Mouse (Mus musculus) left cerebral cortex, postnatal 10 days (tissue): ENCODE measurements around the gene Cyp2c39. TPM values are rescaled to one million over a fixed set of nuclear protein-coding genes. Genes with fewer than 3 reads are reported as not detected.
"Not testable (repeated sequence)": the region's sequence is repeated elsewhere in the genome, so short reads cannot be mapped to it uniquely, and the experiment has no call there.

Source experiments
- DNase-seq, 2 experiments: peaks; one replicate each; pipeline ENCODE4 v3.0.0; 2021 to 2022; ENCODE audit warnings: low spot score in 2 of 2, mixed read lengths in 1 of 2; ENCODE audit errors: extremely low spot score in 1 of 2
- intact Hi-C: fragments of 180-260 bp; cut with DNase I; formaldehyde crosslinking; loops from one replicate; pipeline ENCODE4 v1.15.1; 2025
- total RNA-seq, 2 experiments: library from RNA; stranded (reverse); gene quantifications; 2 replicates each; pipeline ENCODE4 v1.2.3; 2021

The Cyp2c39 gene
- total RNA-seq = not detected

DNA sequence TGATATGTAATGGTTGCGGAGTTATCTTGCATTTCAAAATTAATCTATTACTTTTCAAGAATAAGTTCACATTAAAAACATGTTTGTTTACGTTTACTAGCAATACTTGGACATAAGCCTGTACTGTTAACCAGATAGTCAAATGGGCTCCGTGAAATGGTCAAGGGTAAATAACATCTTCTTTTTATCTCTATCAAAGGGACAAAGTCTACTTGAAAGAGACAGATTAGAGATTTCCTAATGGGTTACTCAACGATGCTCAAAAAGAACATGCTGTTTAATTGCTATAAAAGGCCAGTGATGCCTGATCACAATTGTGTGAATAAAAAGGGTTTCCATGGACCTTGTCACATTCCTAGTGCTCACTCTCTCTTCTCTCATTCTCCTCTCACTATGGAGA is at the start of gene Cyp2c39:
Gene Cyp2c39 (plus strand): TSS at position 329 of the 400 bp plus-strand sequence.
- intact Hi-C loops = no loop called here

GRCm38 (mm10) chr19:39462941-39463340 is 47.7 kb upstream of the Cyp2c39 start, which contains the start of gene Cyp2c38:
Gene Cyp2c38 (minus strand): TSS chr19:39463075.
- DNase-seq = no peak
- intact Hi-C loops = no loop called here

More for the DNA sequence above, at the start of gene Cyp2c39:
- no peak for DNase-seq

GRCm38 (mm10) chr19:39463923-39464322 is 46.7 kb upstream of the Cyp2c39 start:
- intact Hi-C loops = no loop called here
- DNase-seq = no peak

DNA sequence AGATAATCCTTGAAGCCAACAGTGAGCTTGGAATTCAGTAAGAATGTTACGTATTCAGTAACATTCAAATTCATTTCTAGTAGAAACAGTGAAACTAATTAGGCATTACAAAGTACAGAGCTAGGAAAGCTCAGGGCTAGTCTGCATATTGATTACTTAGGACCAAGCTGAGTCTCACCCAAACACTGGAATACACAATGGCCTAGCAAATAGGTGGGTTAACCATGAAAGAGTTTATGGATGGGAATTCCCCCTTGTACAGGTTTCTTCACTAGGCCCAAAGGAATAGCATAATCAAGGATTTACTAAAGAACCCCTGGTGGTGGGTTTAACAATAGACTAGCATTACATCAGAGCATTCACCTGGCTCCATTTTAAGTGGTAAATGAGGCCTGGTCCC is 26.7 kb upstream of the Cyp2c39 start:
- intact Hi-C loops, DNase-seq: not testable (repeated sequence)

GRCm38 (mm10) chr19:39506341-39506740 is 4.3 kb upstream of the Cyp2c39 start:
- intact Hi-C loops = no loop called here
- DNase-seq = no peak

GRCm38 (mm10) chr19:39509533-39509932 is 1.1 kb upstream of the Cyp2c39 start:
- no peak for DNase-seq
- intact Hi-C loops = no loop called here

Other genes with a start within 250 kb of the Cyp2c39 start
- not detected for gene Cyp2c29, start 241.5 kb upstream of the Cyp2c39 start, total RNA-seq
- gene Cyp2c38, start 47.8 kb upstream of the Cyp2c39 start, total RNA-seq = not detected
- gene Cyp2c67, start 138.2 kb downstream of the Cyp2c39 start, total RNA-seq = not detected
- not detected for gene Cyp2c68, start 230.2 kb downstream of the Cyp2c39 start, total RNA-seq